Mouse (Mus musculus): ENCODE measurements around the gene Gm19402. TPM values are rescaled to one million over a fixed set of nuclear protein-coding genes. Genes with fewer than 3 reads are reported as not detected.

The Gm19402 gene
- polyA plus RNA-seq, 2 experiments, result not detected

DNA sequence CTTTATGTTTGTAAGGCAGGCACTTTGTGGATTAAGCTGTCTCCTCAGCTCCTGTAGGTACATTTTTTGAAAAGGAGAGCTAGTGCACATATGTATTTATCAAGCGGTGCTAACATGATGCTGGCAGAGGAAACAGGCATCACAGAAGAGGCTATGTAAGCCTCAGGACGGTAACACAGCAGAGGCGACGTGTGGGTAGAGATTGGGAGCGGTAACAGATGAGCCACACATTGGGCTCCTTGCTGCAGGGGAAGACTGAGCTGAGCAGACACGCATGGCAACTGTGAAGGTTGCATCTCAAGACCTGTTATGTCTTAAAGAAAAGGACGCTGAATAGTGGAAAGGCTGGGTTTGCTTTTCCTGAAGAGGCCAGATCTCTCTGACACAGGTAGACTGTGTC, 7.6 kb downstream of the Gm19402 start:
- peaks cover 29% of the 10 kb centered on the region for H3K27me3 ChIP-seq (ENCODE audit: control insufficient read depth, insufficient read depth, low read length)
- no peak for ATAC-seq (ENCODE audit: low FRiP score, low read depth)
- H3K9me3 ChIP-seq (ENCODE audit: control insufficient read depth, low read length), result no peaks in the 10 kb centered on the region
- H3K4me3 ChIP-seq (replicated peaks; ENCODE audit: low read length), result no peak overlapping the region
- H3K4me2 ChIP-seq (replicated peaks; ENCODE audit: low read depth, low read length, severe bottlenecking), result no peak overlapping the region
- no peak for DNase-seq (ENCODE audit: low spot score)
- H3K27ac ChIP-seq (replicated peaks; ENCODE audit: low read depth, low read length), result no peak overlapping the region
- no peak for TF ChIP-seq POLR2A (IDR thresholded peaks at IDR 0.05; ENCODE audit: borderline replicate concordance, extremely low read depth, insufficient read depth, insufficient read length)
- no peak overlapping the region for H3K9ac ChIP-seq (ENCODE audit: low read depth, low read length, severe bottlenecking)
- peaks cover 12% of the 10 kb centered on the region for H3K4me1 ChIP-seq (ENCODE audit: control insufficient read depth, insufficient read depth, low read length)
- 77% methylated on average over 7 of the region's 7 CpGs for WGBS
- no peaks in the 10 kb centered on the region for H3K36me3 ChIP-seq (ENCODE audit: control insufficient read depth, insufficient read depth, low read length)

DNA sequence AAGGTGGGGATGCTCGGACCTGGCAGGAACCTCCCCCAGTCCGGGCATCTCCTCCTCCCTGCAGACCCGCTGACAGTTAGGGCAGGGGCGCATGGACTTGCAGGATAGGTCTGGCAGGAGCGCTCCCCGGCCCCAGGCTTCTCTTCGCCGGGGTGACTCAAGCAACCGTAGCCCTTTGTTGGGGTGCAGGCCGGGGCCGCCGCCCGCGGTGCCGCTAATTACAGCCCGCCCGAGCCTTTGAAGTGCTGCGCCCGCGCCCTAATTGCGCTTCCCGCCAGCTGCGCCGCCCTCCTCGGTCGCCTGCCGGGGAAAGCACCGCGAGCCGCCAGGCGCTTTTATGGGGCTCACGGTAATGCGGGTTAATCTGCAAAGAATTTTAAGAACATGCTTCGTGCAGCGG, 13.0 kb downstream of the Gm19402 start:
- ATAC-seq (ENCODE audit: low FRiP score, low read depth) (no peak; the same call in 1 of the 2 replicates), DNase-seq (ENCODE audit: low spot score) (peak; percentile 36)
- H3K9ac ChIP-seq (ENCODE audit: low read depth, low read length, severe bottlenecking), result peak overlapping the region; percentile 36; the same call in 1 of the 2 replicates
- WGBS, result under 1% methylated on average over 30 of the region's 35 CpGs
- peak overlapping the region; percentile 34 for H3K4me3 ChIP-seq (replicated peaks; ENCODE audit: low read length)
- H3K4me1 ChIP-seq (ENCODE audit: control insufficient read depth, insufficient read depth, low read length), result peaks cover 14% of the 10 kb centered on the region
- peak overlapping the region; percentile 80 for H3K4me2 ChIP-seq (replicated peaks; ENCODE audit: low read depth, low read length, severe bottlenecking)
- H3K27ac ChIP-seq (replicated peaks; ENCODE audit: low read depth, low read length), result no peak overlapping the region
- no peaks in the 10 kb centered on the region for H3K36me3 ChIP-seq (ENCODE audit: control insufficient read depth, insufficient read depth, low read length)
- TF ChIP-seq POLR2A (IDR thresholded peaks at IDR 0.05; ENCODE audit: borderline replicate concordance, extremely low read depth, insufficient read depth, insufficient read length), result no peak
- H3K9me3 ChIP-seq (ENCODE audit: control insufficient read depth, low read length), result no peaks in the 10 kb centered on the region
- peaks cover 7% of the 10 kb centered on the region; the same call in 1 of the 2 replicates for H3K27me3 ChIP-seq (ENCODE audit: control insufficient read depth, insufficient read depth, low read length)

DNA sequence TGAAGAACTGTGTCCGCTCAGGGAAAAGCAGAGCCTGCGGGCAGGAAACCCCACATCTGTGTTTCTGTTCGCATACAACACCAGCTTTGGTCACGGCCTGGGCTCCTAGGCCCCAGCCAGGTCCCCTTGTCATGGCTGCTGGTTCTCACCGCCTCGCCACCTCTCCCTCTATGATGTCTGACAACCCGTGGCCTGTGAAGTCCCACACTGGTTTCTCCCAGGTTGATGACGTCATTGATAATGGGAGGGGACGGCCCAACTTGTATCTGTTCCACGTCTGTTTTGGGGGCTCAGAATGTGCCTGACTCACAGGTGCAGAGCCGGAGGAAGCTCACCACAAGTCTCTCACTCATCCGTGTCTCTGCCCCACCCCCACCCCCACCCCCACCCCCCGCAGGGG, 16.8 kb downstream of the Gm19402 start:
- Histone ChIP-seq H3K9ac (ENCODE audit: low read depth, low read length, severe bottlenecking) (no peak overlapping the region), H3K4me2 (replicated peaks; ENCODE audit: low read depth, low read length, severe bottlenecking) (no peak overlapping the region), H3K9me3 (ENCODE audit: control insufficient read depth, low read length) (no peaks in the 10 kb centered on the region), H3K36me3 (ENCODE audit: control insufficient read depth, insufficient read depth, low read length) (no peaks in the 10 kb centered on the region), H3K27ac (replicated peaks; ENCODE audit: low read depth, low read length) (no peak overlapping the region), H3K27me3 (ENCODE audit: control insufficient read depth, insufficient read depth, low read length) (peaks cover 7% of the 10 kb centered on the region; the same call in 1 of the 2 replicates), H3K4me3 (replicated peaks; ENCODE audit: low read length) (no peak overlapping the region), H3K4me1 (ENCODE audit: control insufficient read depth, insufficient read depth, low read length) (peaks cover 14% of the 10 kb centered on the region)
- no peak for TF ChIP-seq POLR2A (IDR thresholded peaks at IDR 0.05; ENCODE audit: borderline replicate concordance, extremely low read depth, insufficient read depth, insufficient read length)
- no peak for DNase-seq (ENCODE audit: low spot score)
- WGBS, result 58% methylated on average over 13 of the region's 13 CpGs
- no peak for ATAC-seq (ENCODE audit: low FRiP score, low read depth)

DNA sequence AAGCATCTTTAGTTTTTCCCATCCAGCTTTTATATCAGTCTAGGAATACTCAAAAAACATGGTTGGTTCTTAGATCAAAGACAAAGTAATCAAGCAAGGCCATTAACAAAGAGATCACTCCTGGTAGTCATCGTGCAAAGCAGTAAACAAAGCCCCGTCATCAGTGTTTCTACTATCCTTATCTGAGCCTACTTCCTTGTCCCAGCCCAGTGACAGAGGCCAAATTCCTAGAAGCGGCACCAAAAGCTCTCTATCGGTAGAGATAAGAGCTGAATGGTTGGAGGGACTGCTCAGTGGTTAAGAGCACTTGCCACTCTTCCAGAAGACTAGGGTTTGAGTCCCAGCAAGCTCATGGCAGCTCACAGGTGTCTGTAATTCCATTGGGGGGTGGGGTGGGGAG, 19.0 kb downstream of the Gm19402 start:
- H3K27ac ChIP-seq (replicated peaks; ENCODE audit: low read depth, low read length), result no peak overlapping the region
- no peak for DNase-seq (ENCODE audit: low spot score)
- 53% methylated on average over 4 of the region's 4 CpGs for WGBS

DNA sequence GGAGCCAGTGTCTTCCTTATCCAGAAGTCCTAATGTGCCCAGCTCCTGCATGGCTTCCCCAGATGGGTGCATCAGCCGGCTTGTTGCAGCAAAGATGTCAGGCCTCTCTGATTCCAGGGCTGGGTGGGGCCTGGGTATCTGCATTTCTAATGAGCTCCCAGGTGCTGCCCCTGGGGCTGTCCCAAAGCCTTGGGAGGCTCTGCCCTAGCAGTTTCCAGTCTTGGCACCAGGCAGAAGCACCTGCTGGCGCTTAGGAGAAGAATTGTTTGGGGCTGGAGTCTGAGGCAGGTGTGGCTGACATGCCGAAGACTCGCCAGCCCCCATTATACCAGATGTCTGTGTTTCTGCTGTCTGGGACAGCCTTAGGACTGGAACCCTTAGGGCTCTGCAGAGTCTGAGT, 19.8 kb downstream of the Gm19402 start:
- ATAC-seq (ENCODE audit: low FRiP score, low read depth), result no peak
- DNase-seq (ENCODE audit: low spot score), result no peak
- no peaks in the 10 kb centered on the region for H3K9me3 ChIP-seq (ENCODE audit: control insufficient read depth, low read length)
- no peaks in the 10 kb centered on the region for H3K36me3 ChIP-seq (ENCODE audit: control insufficient read depth, insufficient read depth, low read length)
- H3K4me2 ChIP-seq (replicated peaks; ENCODE audit: low read depth, low read length, severe bottlenecking), result no peak overlapping the region
- TF ChIP-seq POLR2A (IDR thresholded peaks at IDR 0.05; ENCODE audit: borderline replicate concordance, extremely low read depth, insufficient read depth, insufficient read length), result no peak
- WGBS, result 61% methylated on average over 4 of the region's 4 CpGs
- H3K27ac ChIP-seq (replicated peaks; ENCODE audit: low read depth, low read length), result no peak overlapping the region
- peaks cover 15% of the 10 kb centered on the region; the same call in 1 of the 2 replicates for H3K4me1 ChIP-seq (ENCODE audit: control insufficient read depth, insufficient read depth, low read length)
- no peaks in the 10 kb centered on the region; the same call in 1 of the 2 replicates for H3K27me3 ChIP-seq (ENCODE audit: control insufficient read depth, insufficient read depth, low read length)
- no peak overlapping the region for H3K9ac ChIP-seq (ENCODE audit: low read depth, low read length, severe bottlenecking)
- no peak overlapping the region for H3K4me3 ChIP-seq (replicated peaks; ENCODE audit: low read length)

More for the DNA sequence above, 19.0 kb downstream of the Gm19402 start:
- no peak overlapping the region for H3K4me3 ChIP-seq (replicated peaks; ENCODE audit: low read length)
- no peak overlapping the region for H3K4me2 ChIP-seq (replicated peaks; ENCODE audit: low read depth, low read length, severe bottlenecking)
- no peaks in the 10 kb centered on the region for H3K36me3 ChIP-seq (ENCODE audit: control insufficient read depth, insufficient read depth, low read length)
- no peak for TF ChIP-seq POLR2A (IDR thresholded peaks at IDR 0.05; ENCODE audit: borderline replicate concordance, extremely low read depth, insufficient read depth, insufficient read length)
- no peaks in the 10 kb centered on the region for H3K9me3 ChIP-seq (ENCODE audit: control insufficient read depth, low read length)
- H3K27me3 ChIP-seq (ENCODE audit: control insufficient read depth, insufficient read depth, low read length), result no peaks in the 10 kb centered on the region; the same call in 1 of the 2 replicates
- H3K9ac ChIP-seq (ENCODE audit: low read depth, low read length, severe bottlenecking), result no peak overlapping the region
- H3K4me1 ChIP-seq (ENCODE audit: control insufficient read depth, insufficient read depth, low read length), result peaks cover 9% of the 10 kb centered on the region; the same call in 1 of the 2 replicates
- no peak for ATAC-seq (ENCODE audit: low FRiP score, low read depth)
